Comparison of ENCODE assay signal across 9 mouse cellular contexts in genomic region chr14:31790797-31791196, GRCm38 (mm10). TPM values are rescaled to one million over a fixed set of nuclear protein-coding genes. Genes with fewer than 3 reads are reported as not detected.
A peak's percentile ranks its signal among the peaks of the same experiment; 100 is the strongest.
DNase-seq lines count a peak whose midpoint lies in the region; ATAC-seq and TF ChIP-seq lines count a peak whose summit lies in the region.
"Had no signal": no experiment of that assay in that cellular context is flagged by ENCODE, and none has a peak within 500 bp of the region (broad histone marks: within the 10 kb centered on the region; RNA-seq: fewer than 3 reads in every experiment).

No protein-coding gene starts in this region.

- no peak for DNase-seq in heart, adult 2 months
- no peak for DNase-seq in heart, postnatal 25 days (ENCODE audit: low spot score)
- peak; percentile 82 for DNase-seq in midbrain, embryonic 11.5 days (ENCODE audit: low spot score, missing footprints)
- DNase-seq in midbrain, embryonic 10.5 days (ENCODE audit: low spot score), result no peak
- DNase-seq in cerebellum, postnatal 10 days, result peak; percentile 46 to 66
- peak; percentile 26 for DNase-seq in skeletal muscle tissue, adult 2 months (ENCODE audit: low read depth, low spot score)
- DNase-seq in urinary bladder, postnatal 4 days (ENCODE audit: low spot score in 2 of 2), result no peak

- ATAC-seq in midbrain, embryonic 11.5 days (ENCODE audit: low FRiP score), result no peak
- ATAC-seq in granulocyte monocyte progenitor cell, adult 5-6 weeks (replicated peaks; ENCODE audit: poor library complexity, severe bottlenecking), result no peak; the same call in 1 of the 2 replicates

- H3K79me2 ChIP-seq in heart, adult 2 months (replicated peaks; ENCODE audit: control insufficient read depth, insufficient read depth, low read length), result no peaks in the 10 kb centered on the region

- intact Hi-C loops in heart, adult 2 months (cut with DNase I), result loop anchor here (1.0 to 10.0 kb wide), 2 partner anchors 133 to 404 kb away; no protein-coding TSS in a partner anchor
- intact Hi-C loops in heart, postnatal 25 days (cut with DNase I), result loop anchor here (1.0 kb wide), 1 partner anchor 134 kb away; no protein-coding TSS in a partner anchor

- H3K27me3 ChIP-seq in heart, adult 2 months (ENCODE audit: control insufficient read depth, insufficient read depth, low read length), result no peaks in the 10 kb centered on the region
- no peaks in the 10 kb centered on the region for H3K27me3 ChIP-seq in midbrain, embryonic 11.5 days (ENCODE audit: control insufficient read depth, insufficient read depth, low read length)
- no peaks in the 10 kb centered on the region for H3K27me3 ChIP-seq in midbrain, embryonic 10.5 days (ENCODE audit: low read depth, poor library complexity, severe bottlenecking)
- H3K27me3 ChIP-seq: limb, embryonic 13.5 days had no signal

- H3K27ac ChIP-seq in heart, adult 2 months, result no peak overlapping the region
- no peak overlapping the region for H3K27ac ChIP-seq in midbrain, embryonic 11.5 days (ENCODE audit: low read depth, low read length)
- no peak overlapping the region for H3K27ac ChIP-seq in midbrain, embryonic 10.5 days (replicated peaks)
- H3K27ac ChIP-seq: limb, embryonic 13.5 days had no signal

- H3K9me3 ChIP-seq in midbrain, embryonic 11.5 days (ENCODE audit: control insufficient read depth, low read length), result no peaks in the 10 kb centered on the region
- H3K9me3 ChIP-seq in midbrain, embryonic 10.5 days (replicated peaks), result no peaks in the 10 kb centered on the region
- H3K9me3 ChIP-seq: limb, embryonic 13.5 days had no signal

- H3K36me3 ChIP-seq in heart, adult 2 months (ENCODE audit: control insufficient read depth, insufficient read depth, low read length), result peaks cover 2% of the 10 kb centered on the region
- no peaks in the 10 kb centered on the region for H3K36me3 ChIP-seq in midbrain, embryonic 11.5 days (ENCODE audit: control insufficient read depth, insufficient read depth, low read length)
- no peaks in the 10 kb centered on the region for H3K36me3 ChIP-seq in midbrain, embryonic 10.5 days
- H3K36me3 ChIP-seq: limb, embryonic 13.5 days had no signal

- no peak overlapping the region for H3K4me2 ChIP-seq in midbrain, embryonic 11.5 days
- H3K4me2 ChIP-seq: limb, embryonic 13.5 days had no signal

- no peak overlapping the region; the same call in 1 of the 2 replicates for H3K9ac ChIP-seq in heart, adult 2 months (ENCODE audit: low read depth, low read length)
- no peak overlapping the region for H3K9ac ChIP-seq in midbrain, embryonic 11.5 days (ENCODE audit: low read length)
- H3K9ac ChIP-seq: limb, embryonic 13.5 days had no signal

- TF ChIP-seq CTCF in heart, adult 2 months (IDR thresholded peaks at IDR 0.05), result peak; percentile 82

- peaks cover 2% of the 10 kb centered on the region; the same call in 1 of the 2 replicates for H3K4me1 ChIP-seq in heart, adult 2 months (ENCODE audit: control insufficient read depth, insufficient read depth, low read length)
- no peaks in the 10 kb centered on the region for H3K4me1 ChIP-seq in midbrain, embryonic 11.5 days (ENCODE audit: control insufficient read depth, insufficient read depth, low read length)
- peaks cover 3% of the 10 kb centered on the region; the same call in 1 of the 2 replicates for H3K4me1 ChIP-seq in midbrain, embryonic 10.5 days

- WGBS in heart, adult 2 months, result 46% methylated on average over 1 of the region's 1 CpGs
- WGBS in midbrain, embryonic 11.5 days, result 81% methylated on average over 1 of the region's 1 CpGs
- 35% methylated on average over 1 of the region's 1 CpGs for WGBS in midbrain, embryonic 10.5 days

- TF ChIP-seq POLR2A in heart, adult 2 months (IDR thresholded peaks at IDR 0.05; ENCODE audit: insufficient read depth, low read depth, low read length), result no peak

- no peak for TF ChIP-seq EP300 in heart, adult 2 months (IDR thresholded peaks at IDR 0.05; ENCODE audit: insufficient read depth, low read depth, low read length)

- H3K4me3 ChIP-seq in heart, adult 2 months, result no peak overlapping the region
- H3K4me3 ChIP-seq in midbrain, embryonic 11.5 days (ENCODE audit: low read depth, low read length), result no peak overlapping the region
- H3K4me3 ChIP-seq in midbrain, embryonic 10.5 days, result no peak overlapping the region
- H3K4me3 ChIP-seq: limb, embryonic 13.5 days had no signal

RNA-seq across cellular contexts. Expression of gene Ankrd28, which starts 39.7 kb away (rescaled TPM):
- total RNA-seq in heart, adult 2 months (2021), result 10 to 100 TPM; 22.1 to 27.7 TPM
- 6.6 and 17.4 TPM in 2 replicates for polyA plus RNA-seq in heart, adult 2 months (2012; rRNA removed)
- total RNA-seq in heart, postnatal 25 days (2021), result 10 to 100 TPM; 23.7 to 27.1 TPM
- 8.9 and 9.4 TPM in 2 replicates for polyA plus RNA-seq in midbrain, embryonic 11.5 days (2014; fragmentation: Nextera tagmentation; extraction: Ambion mirVana)
- polyA plus RNA-seq in midbrain, embryonic 10.5 days (2016; fragmentation: Nextera tagmentation; extraction: Ambion mirVana), result 8.1 and 8.4 TPM in 2 replicates
- 109 and 153 TPM in 2 replicates for total RNA-seq in granulocyte monocyte progenitor cell, adult 5-6 weeks (2014; fragmentation: Nextera tagmentation)
- 197 and 261 TPM in 2 replicates for total RNA-seq in granulocyte monocyte progenitor cell, adult 5-6 weeks (2017)

Comparison
In these comparisons a context has a peak if more than half of its experiments do, and no peak if none do; other contexts are left out.
1. DNase-seq: peak in midbrain, embryonic 11.5 days (single experiment), cerebellum, postnatal 10 days (2 of 2) and skeletal muscle tissue, adult 2 months (single experiment); none in heart, adult 2 months (0 of 2), heart, postnatal 25 days (single experiment), midbrain, embryonic 10.5 days (single experiment) and urinary bladder, postnatal 4 days (0 of 2).